Mouse (Mus musculus) midbrain, embryonic 10.5 days (tissue): ENCODE results near the gene Slc7a8. TPM values are rescaled to one million over a fixed set of nuclear protein-coding genes. Genes with fewer than 3 reads are reported as not detected.

Experiments
- DNase-seq: peaks from one replicate; pipeline ENCODE4 v3.0.0-alpha.2; 2017; ENCODE audit warnings: low spot score
- H3K27ac ChIP-seq: fragments of 300-500 bp; sonication (generic); replicated peaks from 2 replicates; pipeline ENCODE4 v1.5.1; 2016; ENCODE audit warnings: mild to moderate bottlenecking
- H3K27me3 ChIP-seq: fragments of 300-500 bp; sonication (generic); 2 replicates; pipeline ENCODE4 v1.6.1; 2016; ENCODE audit warnings: low read depth, mild to moderate bottlenecking; ENCODE audit not compliant: poor library complexity, severe bottlenecking
- H3K36me3 ChIP-seq: fragments of 300-500 bp; sonication (generic); 2 replicates; pipeline ENCODE4 v1.6.1; 2016; ENCODE audit warnings: mild to moderate bottlenecking, moderate library complexity
- H3K4me1 ChIP-seq: fragments of 300-500 bp; sonication (generic); 2 replicates; pipeline ENCODE4 v1.6.1; 2016
- H3K4me3 ChIP-seq: fragments of 300-500 bp; sonication (generic); 2 replicates; pipeline ENCODE4 v1.5.1; 2016; ENCODE audit warnings: mild to moderate bottlenecking, moderate library complexity
- H3K9me3 ChIP-seq: fragments of 300-500 bp; sonication (generic); replicated peaks from 2 replicates; pipeline ENCODE4 v1.6.1; 2016; ENCODE audit warnings: mild to moderate bottlenecking
- WGBS: fragments of 180-500 bp; shearing (Covaris S2); methylation state at CpG from one replicate; pipeline ENCODE4 v1.1.7; 2016; 5-methylcytosine and 5-hydroxymethylcytosine counted together
- polyA plus RNA-seq: library from polyadenylated mRNA; unstranded; fragments of >200 nt; fragmentation: Nextera tagmentation; extraction: Ambion mirVana; gene quantifications from 2 replicates; pipeline ENCODE4 v1.2.1, GENCODE M21; 2016

Gene Slc7a8
- polyA plus RNA-seq, 1 experiment from 2014 or later = 1.8 TPM

DNA sequence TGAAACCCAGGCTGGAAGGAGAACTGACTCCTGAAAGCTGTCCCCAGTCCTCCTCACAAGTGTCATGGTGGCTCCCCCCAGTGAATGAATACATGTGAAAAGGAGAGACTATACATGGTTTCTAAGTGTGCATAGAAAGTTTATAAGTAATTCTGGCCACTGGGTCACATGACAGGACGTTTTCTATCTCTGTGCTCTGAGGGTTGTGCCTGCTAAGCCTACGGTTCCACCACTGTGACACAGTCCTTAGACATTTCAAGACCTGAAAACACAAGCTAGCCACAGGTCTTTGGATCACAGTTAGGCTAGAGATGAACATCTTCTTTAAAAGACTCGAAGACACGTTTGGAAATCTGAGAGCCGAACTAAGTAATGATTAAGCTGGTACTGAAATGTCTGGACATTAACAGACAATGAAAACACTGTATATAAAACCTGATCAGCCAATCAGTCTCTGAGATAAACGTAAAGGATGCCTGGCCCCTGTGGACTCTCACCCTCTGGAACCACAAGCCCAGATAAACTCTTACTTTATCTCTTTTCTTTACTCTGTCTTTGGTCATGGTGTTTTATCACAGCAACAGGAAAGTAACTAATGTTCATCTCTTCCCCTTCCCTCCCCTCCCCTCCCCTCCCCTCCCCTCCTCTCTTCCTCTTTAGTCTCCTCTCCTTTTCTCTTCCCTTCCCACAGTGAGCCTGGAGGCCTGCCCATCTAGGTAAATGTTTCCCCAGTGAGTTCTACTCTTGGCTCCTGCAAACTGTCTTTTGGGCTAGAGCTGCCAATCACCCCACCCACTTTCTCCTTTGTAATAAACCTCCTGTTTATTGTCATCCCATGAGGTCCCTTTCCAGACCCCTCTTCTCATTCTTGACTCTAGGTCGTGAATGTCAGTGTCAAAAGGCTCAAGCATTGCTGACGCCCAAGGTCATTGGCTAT lies 12.4 kb upstream of the Slc7a8 start:
- 87% methylated on average over 8 of the region's 8 CpGs for WGBS
- Histone ChIP-seq H3K27me3 (no peaks in the 10 kb centered on the region), H3K9me3 (no peaks in the 10 kb centered on the region), H3K27ac (no peak overlapping the region), H3K36me3 (no peaks in the 10 kb centered on the region), H3K4me3 (no peak overlapping the region), H3K4me1 (no peaks in the 10 kb centered on the region)
- DNase-seq = no peak

DNA sequence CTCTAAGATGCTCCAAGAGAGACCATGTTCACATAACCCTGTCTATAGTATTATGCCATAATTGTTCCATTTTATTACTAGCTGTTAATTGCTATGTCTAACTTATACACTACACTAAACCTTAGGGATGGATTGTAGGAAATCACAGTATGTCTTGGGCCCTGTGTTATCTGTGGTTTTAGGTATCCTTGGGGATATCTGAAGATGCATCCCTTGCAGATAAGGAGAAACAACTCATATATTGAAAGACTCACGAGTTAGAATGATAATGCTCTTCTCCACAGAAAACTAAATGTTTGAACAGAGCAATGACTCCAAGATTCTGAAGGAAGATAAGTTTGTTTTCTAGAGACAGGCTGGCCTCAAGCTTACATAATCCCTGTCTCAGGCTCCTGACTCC lies 11.6 kb upstream of the Slc7a8 start:
- 73% methylated on average over 1 of the region's 1 CpGs for WGBS

DNA sequence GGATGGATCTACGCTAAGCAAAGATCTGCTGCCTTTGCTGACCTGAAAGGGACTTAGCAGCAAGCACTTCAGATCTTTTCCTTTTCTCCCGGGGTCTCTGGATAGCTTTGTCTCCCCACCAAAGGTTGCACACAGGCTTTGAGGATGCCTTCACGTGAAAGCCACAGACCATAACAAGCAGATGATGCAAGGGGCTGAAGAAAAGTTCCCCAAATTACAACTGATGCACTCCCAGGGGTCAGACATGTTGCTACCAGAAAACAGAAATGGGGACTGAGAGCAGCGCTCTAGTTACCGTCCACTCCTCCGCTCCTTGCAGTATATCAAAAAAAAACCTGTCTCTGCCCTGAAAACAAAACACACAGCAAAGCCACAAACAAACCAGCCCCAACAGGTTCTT lies 10.4 kb upstream of the Slc7a8 start:
- H3K27ac ChIP-seq = no peak overlapping the region
- DNase-seq = no peak
- no peak overlapping the region for H3K4me3 ChIP-seq
- H3K4me1 ChIP-seq = no peaks in the 10 kb centered on the region
- H3K36me3 ChIP-seq = no peaks in the 10 kb centered on the region
- H3K9me3 ChIP-seq = no peaks in the 10 kb centered on the region; the same call in 1 of the 2 replicates
- 73% methylated on average over 6 of the region's 6 CpGs for WGBS
- H3K27me3 ChIP-seq = no peaks in the 10 kb centered on the region

More for the DNA sequence above, 11.6 kb upstream of the Slc7a8 start:
- Histone ChIP-seq H3K27me3 (no peaks in the 10 kb centered on the region), H3K4me1 (no peaks in the 10 kb centered on the region), H3K4me3 (no peak overlapping the region), H3K9me3 (no peaks in the 10 kb centered on the region), H3K36me3 (no peaks in the 10 kb centered on the region), H3K27ac (no peak overlapping the region)
- no peak for DNase-seq

GRCm38 (mm10) chr14:54788231-54788630 lies 6.5 kb upstream of the Slc7a8 start:
- no peak for DNase-seq
- 93% methylated on average over 5 of the region's 5 CpGs for WGBS

GRCm38 (mm10) chr14:54787226-54787625 lies 5.5 kb upstream of the Slc7a8 start:
- DNase-seq = no peak
- Histone ChIP-seq H3K4me1 (no peaks in the 10 kb centered on the region), H3K9me3 (no peaks in the 10 kb centered on the region; the same call in 1 of the 2 replicates), H3K4me3 (no peak overlapping the region), H3K27ac (no peak overlapping the region), H3K27me3 (peaks cover 20% of the 10 kb centered on the region), H3K36me3 (no peaks in the 10 kb centered on the region)
- WGBS = 45% methylated on average over 4 of the region's 4 CpGs

More at GRCm38 (mm10) chr14:54788231-54788630, 6.5 kb upstream of the Slc7a8 start:
- Histone ChIP-seq H3K36me3 (no peaks in the 10 kb centered on the region), H3K4me3 (no peak overlapping the region), H3K9me3 (no peaks in the 10 kb centered on the region; the same call in 1 of the 2 replicates), H3K4me1 (no peaks in the 10 kb centered on the region), H3K27me3 (peaks cover 10% of the 10 kb centered on the region), H3K27ac (no peak overlapping the region)

- Histone ChIP-seq H3K9me3 (no peaks in the 10 kb centered on the region; the same call in 1 of the 2 replicates), H3K4me1 (no peaks in the 10 kb centered on the region), H3K27ac (no peak overlapping the region), H3K4me3 (no peak overlapping the region), H3K27me3 (peaks cover 27% of the 10 kb centered on the region), H3K36me3 (no peaks in the 10 kb centered on the region)
- 86% methylated on average over 10 of the region's 10 CpGs for WGBS
- no peak for DNase-seq
Measured at GRCm38 (mm10) chr14:54786489-54786888, 4.7 kb upstream of the Slc7a8 start.

DNA sequence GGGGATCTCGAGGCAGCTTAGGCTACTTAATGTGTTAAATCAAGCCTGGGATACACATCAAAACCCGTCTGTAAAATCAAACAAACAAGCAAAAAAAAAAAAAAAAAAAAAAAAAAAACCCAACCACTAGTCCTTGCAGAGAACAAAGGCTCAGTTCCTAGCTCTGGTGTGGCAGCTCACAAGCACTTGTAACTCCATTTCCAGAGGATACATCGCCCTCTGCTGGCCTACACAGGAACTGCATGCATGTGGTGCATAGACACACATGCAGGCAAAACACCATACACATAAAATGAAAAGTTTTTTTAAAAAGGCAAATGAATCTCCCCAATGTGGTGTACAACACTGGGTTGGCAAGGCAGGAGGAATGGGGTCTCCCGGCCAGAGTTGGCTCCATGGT lies 4.2 kb upstream of the Slc7a8 start:
- 47% methylated on average over 4 of the region's 4 CpGs for WGBS
- Histone ChIP-seq H3K36me3 (no peaks in the 10 kb centered on the region), H3K27ac (no peak overlapping the region), H3K4me3 (no peak overlapping the region), H3K9me3 (no peaks in the 10 kb centered on the region; the same call in 1 of the 2 replicates), H3K4me1 (peaks cover 3% of the 10 kb centered on the region), H3K27me3 (peaks cover 33% of the 10 kb centered on the region)
- DNase-seq = peak; percentile 63

DNA sequence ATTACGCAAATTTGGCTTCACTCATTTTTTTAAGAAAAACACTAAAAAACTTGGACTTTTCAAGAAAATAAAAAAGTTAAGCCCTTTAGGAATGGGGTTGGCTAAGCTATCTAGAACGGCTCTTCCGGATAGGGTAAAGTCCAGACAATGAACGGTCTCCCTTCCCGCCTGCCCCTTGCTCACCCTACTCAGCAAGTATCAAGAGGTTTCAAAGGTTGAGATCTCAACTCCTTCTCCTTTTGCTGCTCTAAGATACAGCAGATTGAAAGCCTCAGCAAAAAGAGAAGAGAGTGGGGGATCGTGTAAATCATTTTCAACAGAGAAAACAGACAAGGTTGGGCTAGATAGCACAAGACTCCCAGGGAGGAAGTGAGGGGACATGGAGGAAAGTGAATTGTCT lies 1.2 kb upstream of the Slc7a8 start:
- H3K4me3 ChIP-seq = no peak overlapping the region
- no peak overlapping the region for H3K27ac ChIP-seq
- H3K36me3 ChIP-seq = no peaks in the 10 kb centered on the region
- peaks cover 11% of the 10 kb centered on the region for H3K4me1 ChIP-seq
- no peaks in the 10 kb centered on the region; the same call in 1 of the 2 replicates for H3K9me3 ChIP-seq
- no peak for DNase-seq
- H3K27me3 ChIP-seq = peaks cover 53% of the 10 kb centered on the region
- WGBS = 92% methylated on average over 6 of the region's 6 CpGs

DNA sequence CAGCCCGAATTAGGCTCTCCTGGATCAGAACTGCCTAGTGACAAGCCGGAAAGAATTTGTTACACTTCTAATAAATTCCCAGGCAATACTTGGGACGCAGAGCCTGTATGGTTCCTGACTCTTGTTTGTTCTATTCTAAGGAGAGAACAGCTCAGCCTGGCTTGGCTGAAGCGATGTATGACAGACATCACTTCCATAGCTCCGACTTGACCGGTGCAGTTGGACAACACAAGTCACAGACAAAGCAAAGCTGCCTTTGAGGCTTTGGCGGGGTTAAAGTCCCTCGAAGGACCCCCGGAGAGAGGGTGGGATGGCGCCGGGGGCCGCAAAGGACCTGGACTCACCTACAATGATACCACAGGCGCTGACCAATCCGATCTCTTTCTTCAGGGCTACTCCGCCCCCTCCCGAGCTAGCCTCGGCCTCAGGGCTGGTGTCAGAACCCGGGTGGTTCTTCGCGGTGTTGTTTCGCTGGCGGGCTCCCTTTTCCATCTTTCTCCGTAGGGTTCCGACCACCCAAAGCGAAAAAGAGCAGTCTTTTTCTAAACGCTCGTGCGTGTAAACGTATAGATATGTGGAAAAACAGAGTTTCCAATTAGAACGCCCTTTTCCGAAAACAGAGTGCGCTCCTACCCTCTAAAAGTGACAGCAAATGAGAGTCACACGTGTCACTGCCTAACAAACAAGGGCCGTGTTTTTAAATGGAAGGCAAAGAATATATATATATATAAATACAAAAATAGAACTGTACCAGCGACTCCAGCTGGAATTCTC lies 723 bp downstream of the Slc7a8 start:
- peak; percentile 59 for DNase-seq
- 3% methylated on average over 35 of the region's 35 CpGs for WGBS
- peak overlapping the region; percentile 62 for H3K4me3 ChIP-seq
- H3K27me3 ChIP-seq = peaks cover 53% of the 10 kb centered on the region
- H3K9me3 ChIP-seq = no peaks in the 10 kb centered on the region
- H3K36me3 ChIP-seq = no peaks in the 10 kb centered on the region
- peaks cover 11% of the 10 kb centered on the region for H3K4me1 ChIP-seq
- H3K27ac ChIP-seq = 0 out of 2 replicates have a peak overlapping the region, but pooled peaks have one; percentile 7

DNA sequence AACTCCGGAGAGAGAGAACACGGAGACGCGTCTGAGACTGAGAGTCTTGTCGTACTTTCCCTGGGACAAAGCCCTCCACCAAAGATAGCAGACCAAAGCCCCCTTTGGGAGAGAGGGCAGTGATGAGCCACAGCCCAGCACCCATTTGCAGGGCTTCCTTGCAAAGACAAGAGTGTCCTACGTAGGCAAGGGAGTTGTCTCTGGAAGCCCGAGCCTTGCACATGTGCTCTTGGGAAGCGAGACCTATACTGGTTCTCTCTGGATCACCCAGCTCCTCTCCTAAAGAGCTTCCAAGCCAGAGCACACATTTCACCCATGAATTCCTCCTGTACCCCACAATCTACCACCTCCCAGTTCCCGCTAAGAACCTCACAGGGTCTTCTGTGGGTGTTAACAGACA lies 1.7 kb downstream of the Slc7a8 start:
- Histone ChIP-seq H3K36me3 (no peaks in the 10 kb centered on the region), H3K9me3 (no peaks in the 10 kb centered on the region), H3K27ac (no peak overlapping the region), H3K4me1 (peaks cover 11% of the 10 kb centered on the region), H3K4me3 (no peak overlapping the region), H3K27me3 (peaks cover 53% of the 10 kb centered on the region)
- 88% methylated on average over 9 of the region's 9 CpGs for WGBS
- DNase-seq = no peak

DNA sequence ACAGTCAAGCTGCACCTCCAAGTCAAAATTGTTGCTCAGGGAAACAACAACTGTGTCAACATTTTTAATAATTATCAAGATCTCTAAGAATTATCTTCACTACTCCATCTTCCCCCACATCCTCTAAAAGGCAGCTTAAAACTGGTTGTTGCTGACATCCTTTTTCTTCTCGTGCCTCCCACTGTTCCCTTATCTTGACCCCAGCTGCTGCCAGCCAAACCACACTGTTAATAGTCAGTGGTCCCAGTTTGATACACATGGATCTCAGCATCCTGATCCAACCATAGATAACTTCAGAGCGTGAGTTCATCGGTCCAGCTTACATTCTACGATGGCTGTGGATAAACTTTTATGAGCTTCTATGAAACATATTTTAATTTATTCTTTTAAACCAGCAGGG lies 3.9 kb downstream of the Slc7a8 start:
- no peak overlapping the region for H3K4me3 ChIP-seq
- 81% methylated on average over 4 of the region's 4 CpGs for WGBS
- DNase-seq = no peak
- H3K36me3 ChIP-seq = no peaks in the 10 kb centered on the region
- no peak overlapping the region for H3K27ac ChIP-seq
- peaks cover 11% of the 10 kb centered on the region for H3K4me1 ChIP-seq
- H3K27me3 ChIP-seq = peaks cover 40% of the 10 kb centered on the region
- no peaks in the 10 kb centered on the region for H3K9me3 ChIP-seq

- Histone ChIP-seq H3K36me3 (no peaks in the 10 kb centered on the region), H3K4me1 (peaks cover 11% of the 10 kb centered on the region), H3K9me3 (no peaks in the 10 kb centered on the region), H3K4me3 (no peak overlapping the region), H3K27ac (no peak overlapping the region), H3K27me3 (peaks cover 29% of the 10 kb centered on the region)
- 93% methylated on average over 5 of the region's 5 CpGs for WGBS
- DNase-seq = no peak
Measured at GRCm38 (mm10) chr14:54776768-54777167, 5.0 kb downstream of the Slc7a8 start.
